Mouse (Mus musculus): Measurements from ENCODE around the gene Hdac7.

The Hdac7 gene

DNA sequence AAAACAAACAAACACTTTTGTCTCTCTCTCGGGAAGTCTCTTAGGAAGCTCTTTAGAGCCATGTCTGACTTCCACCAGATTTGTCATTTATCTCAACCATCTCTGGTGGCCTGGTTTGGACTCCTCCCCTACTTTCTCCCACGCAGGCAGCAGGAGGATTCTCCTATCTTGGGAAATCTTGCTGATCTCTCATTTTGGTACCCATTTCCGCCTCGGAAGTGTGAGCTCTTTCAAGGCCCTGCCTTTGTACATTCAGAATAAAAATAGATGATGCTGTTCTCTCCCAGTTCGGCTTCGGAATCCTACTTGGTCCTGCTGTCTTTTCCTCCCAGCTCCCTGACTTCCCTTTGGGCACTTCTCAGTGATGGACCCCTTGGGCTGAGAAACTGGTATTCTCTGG, 10.2 kb upstream of the Hdac7 start:
- no peak for DNase-seq (ENCODE audit: low read depth, low spot score)

DNA sequence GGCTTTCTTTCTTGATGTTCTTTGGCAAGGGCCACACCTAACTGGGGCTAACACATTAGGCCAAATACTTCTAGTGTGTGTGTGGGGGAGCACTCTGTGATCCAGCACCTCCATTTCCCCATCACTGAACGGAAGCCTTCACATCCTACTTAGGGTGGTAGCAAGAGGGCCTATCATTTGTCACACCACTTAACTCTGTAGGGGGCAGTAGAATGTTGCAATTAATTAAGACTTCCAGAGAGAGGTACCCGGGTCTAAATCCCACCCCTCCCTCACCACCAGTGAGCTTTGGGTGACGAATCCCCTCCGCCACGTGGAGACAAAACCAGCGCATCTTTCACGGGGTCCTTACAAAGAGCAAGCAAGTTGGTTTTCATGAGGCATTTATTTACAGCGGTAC, 9.8 kb upstream of the Hdac7 start:
- no peak for DNase-seq (ENCODE audit: low read depth, low spot score)

DNA sequence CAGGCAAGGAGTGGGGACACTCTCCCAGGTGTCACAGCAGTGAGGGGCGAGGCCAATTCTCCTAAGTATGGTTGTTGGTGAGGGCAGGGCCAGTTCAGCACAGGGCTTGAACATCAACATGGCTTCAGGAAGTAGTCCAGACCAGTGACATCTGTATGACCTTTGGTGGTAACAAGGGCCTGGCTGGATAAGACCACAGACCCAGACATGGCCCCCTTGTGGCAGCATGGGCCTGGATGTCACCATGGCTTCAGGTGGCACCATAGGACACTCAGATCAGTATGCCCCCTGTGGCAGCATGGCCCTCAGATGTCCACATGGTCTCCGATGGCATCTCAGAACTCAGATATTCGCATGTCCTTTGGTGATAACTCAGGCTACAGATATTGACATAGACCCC, 8.0 kb upstream of the Hdac7 start:
- DNase-seq (ENCODE audit: low read depth, low spot score), result no peak

DNA sequence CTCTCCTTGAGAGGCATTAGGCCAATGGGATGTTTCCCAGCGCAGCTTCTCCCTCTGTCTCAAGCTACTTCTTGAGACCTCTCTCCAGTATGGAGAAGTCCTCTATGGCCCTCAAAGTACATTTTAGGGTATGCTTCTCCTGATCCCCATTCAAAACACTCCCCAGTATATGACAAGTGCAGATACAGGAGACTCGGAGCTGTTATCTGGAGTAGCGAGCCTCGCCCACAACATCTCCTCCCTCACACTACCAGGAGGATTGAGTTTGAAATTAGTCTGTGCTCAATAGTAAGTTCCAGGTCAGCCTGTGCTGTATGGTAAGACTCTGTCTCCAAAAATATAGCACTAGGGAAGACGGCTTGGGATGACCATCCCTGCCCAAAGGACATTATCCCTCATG, 6.7 kb upstream of the Hdac7 start:
- no peak for DNase-seq (ENCODE audit: low read depth, low spot score)

DNA sequence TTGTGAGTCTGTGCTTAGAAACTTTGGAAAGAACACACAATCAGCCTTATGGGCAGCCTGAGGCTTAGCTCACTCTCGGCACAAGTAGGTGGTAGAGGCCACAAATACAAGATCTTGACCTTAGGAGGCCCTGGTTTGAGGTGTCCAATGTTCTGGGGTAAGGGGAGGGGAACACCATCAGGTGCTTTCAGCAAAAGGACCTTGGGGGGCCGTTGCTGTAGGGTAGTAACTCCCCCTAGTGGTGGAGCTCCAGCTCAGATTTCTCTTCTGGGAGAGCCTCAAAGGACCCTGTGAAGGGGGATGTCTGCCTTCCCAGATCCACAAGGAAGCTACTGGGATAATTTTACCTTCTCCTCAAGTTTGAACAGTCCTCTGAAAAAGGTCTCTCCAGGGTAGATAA, 6.1 kb upstream of the Hdac7 start:
- peak; percentile 40 for DNase-seq (ENCODE audit: low read depth, low spot score)

DNA sequence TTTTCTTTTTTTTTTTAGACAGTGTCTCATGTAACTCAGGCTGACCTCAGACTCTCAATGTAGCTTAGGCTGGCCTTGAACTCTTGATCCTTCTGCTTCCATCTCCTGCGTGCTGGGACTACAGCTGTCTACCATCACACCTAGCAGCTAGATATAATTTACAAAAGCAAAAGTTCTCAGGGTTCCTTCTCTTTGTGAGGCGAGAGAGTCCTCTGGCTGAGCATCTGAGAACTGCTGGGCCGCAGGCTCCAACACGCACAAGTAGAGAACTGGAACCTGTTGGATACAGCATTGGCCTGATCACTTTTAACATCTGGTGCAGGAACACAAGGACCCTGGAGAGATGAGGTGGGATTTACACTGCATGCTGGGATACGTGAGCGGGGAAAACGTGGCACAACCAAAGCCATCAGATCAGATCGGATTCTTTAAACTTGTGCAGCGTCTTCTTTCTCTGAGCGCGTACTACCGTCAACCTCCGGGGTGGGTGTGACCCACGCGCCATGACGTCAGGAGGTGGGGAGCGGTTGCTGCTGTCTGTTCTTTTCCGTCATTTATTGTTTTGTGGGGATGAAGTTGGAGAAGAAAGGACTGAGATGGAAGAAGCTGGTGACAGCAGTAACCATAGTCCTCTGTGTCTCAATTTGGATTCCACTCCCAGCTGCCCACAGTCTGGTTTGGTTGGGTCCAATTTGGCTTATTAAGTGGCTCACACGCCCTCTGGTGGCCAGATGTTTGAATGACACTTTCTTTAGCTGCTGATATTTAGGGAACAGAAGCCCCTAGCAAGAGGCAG, 5.0 kb upstream of the Hdac7 start:
- DNase-seq (ENCODE audit: low read depth, low spot score), result peak; percentile 64

DNA sequence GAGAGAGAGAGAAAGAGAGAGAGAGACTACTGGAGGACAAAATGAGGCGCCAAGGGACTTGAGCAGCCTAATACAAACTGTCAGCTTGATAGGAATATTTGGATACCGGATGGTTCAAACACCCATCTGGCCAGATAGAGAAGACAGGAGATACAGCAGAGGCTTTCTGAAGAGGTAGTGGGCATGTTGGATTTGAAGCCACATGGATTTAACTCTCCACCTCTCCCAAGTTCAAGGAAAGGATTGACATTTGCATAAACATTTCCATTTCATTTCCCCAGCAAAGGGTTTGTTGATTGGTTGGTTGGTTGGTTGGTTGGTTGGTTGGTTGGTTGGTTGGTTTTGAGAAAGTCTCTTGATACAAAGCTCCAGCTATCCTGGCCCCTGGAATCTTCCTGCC, 3.6 kb upstream of the Hdac7 start:
- DNase-seq (ENCODE audit: low read depth, low spot score), result no peak

DNA sequence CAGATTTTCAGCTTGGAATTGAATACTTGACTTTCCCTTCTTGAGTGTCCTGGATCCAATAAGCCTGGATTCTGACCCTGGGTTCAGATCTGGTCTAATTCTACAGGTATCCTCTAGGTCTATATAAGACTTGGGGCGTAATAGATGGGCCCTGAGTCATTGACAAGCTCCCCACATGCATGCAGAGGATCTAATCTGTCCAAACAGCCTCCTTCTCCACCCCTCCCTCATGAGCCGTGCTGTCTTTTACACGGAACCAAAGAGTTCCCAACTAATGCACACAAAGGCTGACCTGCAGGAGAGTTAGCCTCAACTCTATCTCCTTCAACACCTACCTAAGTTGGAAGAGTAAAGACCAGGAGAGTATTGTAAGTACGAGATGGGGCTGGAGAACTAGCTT, 3.0 kb upstream of the Hdac7 start:
- DNase-seq (ENCODE audit: low read depth, low spot score), result no peak

DNA sequence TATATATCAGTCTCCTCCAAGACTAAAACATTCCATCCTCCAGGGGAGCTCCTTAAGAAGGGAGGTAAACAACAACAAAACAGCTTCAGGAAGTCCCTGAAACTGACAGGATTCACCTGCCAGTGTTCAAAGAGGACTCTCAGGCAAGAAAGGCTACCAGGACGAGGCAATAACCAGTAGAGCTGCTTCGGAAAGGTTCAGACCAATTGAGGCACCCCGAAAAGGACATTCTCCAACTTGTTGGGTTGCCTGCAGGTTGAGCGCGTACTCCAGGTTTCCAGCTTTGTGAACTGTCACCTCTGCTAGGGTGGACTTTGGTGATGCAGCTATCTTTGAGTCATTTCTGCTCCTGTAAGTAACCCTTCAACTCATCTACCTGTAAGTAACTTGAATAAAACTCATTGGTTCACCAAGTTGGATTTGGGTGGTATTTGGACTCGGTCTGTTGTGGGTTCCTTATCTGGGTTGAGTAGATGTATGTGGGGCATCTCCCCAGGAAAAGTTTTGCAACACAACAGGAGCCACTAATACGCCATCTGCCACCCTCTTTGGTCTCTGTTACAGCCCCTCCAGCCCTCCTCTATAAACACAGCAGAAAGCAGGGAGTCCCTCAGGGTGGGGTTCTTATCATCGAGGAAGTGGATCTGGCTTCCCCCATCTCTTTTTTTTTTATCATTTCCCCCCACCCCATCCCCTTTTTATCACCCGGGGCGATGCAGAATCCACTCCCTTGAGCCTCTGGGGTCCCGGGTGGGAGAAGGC, 2.0 kb upstream of the Hdac7 start:
- no peak for DNase-seq (ENCODE audit: low read depth, low spot score)

DNA sequence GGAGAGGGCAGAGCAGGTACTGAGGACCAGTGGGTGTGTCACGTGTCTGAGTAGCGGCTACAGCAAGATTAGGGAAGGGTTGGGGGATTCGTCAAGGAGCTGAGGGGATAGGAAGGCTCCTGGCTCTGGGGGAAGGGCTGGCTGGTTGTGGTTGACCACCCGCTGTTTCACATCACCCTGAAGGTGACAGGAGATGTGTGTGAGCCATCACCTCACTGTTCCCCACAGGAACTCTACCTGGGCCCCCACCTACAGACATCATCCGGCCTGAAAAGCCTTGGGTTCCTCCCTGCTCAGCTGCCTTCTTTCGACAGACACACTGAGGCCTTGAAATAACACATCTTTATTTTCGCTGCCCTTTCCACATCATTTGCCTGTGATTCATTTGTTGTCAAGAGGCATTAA, 1.1 kb downstream of the Hdac7 start:
- no peak for DNase-seq (ENCODE audit: low read depth, low spot score)

DNA sequence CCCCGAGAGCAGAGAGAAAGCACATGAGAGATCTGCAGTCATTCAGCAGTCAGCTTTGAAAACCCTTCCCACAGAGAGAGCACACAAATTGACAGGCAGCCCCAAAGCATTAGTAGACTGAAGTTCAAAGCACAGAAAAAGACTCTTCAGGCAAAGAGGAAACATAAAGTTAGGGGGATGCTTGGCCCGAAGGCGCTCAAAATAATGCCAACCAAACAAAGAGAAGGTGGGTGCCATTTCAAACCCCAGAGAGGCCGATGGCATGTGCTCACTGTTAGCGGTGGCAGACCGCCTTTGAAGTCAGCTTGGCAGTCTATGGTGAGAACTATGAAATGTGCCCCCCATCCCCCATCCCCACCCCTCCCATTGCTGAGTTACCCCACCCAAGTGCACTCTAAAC, 2.2 kb downstream of the Hdac7 start:
- no peak for DNase-seq (ENCODE audit: low read depth, low spot score)

DNA sequence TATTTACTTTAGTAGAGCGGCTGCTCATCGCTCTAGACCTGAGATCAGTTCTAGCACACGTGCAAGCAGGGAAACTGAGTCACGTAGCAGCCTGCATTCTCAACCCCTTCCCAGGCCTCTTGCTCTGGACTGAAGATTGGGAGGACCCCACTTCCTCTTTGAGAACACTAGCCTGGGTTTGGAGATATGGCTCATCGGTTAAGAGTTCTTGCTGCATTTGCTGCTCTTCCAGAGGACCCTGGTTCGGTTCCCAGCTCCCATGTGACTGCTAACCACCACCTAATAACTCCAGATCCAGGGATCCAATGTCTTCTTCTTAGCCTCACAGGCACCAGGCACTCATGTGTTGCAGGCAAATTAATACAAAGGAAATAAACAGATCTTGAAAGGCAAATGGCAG, 2.9 kb downstream of the Hdac7 start:
- DNase-seq (ENCODE audit: low read depth, low spot score), result no peak

DNA sequence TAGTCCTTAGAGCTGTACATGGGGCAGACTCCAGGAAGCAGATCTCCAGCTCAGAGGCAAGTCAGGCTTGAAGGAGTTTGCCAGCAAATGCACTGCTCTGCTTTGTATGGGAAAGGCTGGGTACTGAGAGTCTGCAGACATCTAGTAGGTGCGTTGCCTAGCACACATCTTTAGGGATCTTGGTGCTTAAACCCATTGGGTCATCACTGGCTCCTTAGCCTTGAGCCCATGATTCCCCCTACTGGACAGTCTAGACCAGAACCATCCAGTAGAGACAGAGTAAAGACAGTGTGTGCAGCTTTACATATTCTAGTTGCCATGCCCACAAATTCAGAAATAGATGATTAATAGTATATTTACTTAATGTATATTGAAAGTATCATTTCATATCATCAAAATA, 3.5 kb downstream of the Hdac7 start:
- DNase-seq (ENCODE audit: low read depth, low spot score), result no peak

DNA sequence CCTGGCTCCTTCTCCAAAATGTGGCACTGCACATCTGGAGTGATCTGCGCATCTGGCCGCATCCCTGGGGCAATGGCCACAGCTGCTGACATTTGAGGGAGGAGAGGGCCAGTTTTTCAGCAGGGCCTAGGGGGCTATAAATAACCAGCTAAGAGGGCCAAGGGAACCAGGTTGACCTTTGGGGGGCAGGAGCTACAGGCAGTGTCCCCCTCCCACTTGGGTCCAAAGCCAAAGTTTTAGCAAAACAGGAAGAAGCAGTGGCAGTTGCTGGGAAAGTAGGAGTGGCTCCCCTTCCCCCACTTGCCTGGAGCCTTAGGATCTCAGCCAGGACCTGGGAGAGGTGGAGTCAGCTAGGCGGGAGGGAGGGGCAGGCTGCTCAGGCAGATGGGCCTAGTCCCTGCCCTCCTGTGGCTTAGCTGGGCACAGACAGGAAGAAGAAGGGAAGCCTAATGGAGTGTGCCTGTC, 4.3 kb downstream of the Hdac7 start:
- no peak for DNase-seq (ENCODE audit: low read depth, low spot score)

DNA sequence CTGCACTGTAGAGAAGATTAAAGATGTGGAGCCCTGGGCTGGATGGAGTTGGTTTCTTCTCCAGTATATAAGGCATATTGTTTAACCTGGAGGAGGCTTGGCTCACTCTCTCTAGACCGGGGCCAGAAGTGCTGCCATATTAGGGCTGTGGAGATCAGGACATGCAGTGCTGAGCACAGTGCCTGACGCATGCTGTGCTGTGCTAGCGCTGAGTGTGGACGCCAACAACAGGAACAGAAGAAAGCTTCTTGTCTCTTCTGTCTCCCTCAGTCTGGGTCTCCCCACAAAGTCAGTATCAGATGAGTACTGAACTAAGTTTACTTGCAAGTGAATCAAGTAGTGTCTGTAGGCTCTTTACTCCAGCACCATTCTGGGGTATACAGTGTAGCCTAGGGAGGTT, 4.8 kb downstream of the Hdac7 start:
- no peak for DNase-seq (ENCODE audit: low read depth, low spot score)

DNA sequence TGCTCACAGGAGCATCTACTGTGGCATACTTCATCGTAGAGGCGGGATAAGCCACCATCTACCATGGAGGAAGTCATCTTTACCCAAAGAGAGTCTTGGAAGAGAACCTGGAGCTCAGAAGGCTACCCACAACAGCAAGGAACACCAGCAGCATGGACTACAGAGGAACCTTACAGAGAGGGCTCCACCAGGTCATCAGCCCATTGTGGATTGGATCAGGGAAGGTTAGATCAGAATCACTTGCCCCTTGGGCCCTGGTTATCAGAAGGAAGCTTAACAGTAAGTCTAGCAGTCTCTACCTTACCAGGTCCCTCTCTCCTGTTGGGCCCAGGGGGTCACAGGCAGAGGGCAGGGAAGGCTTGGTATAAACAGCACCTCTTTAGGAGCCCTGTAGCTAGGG, 5.3 kb downstream of the Hdac7 start:
- DNase-seq (ENCODE audit: low read depth, low spot score), result no peak

DNA sequence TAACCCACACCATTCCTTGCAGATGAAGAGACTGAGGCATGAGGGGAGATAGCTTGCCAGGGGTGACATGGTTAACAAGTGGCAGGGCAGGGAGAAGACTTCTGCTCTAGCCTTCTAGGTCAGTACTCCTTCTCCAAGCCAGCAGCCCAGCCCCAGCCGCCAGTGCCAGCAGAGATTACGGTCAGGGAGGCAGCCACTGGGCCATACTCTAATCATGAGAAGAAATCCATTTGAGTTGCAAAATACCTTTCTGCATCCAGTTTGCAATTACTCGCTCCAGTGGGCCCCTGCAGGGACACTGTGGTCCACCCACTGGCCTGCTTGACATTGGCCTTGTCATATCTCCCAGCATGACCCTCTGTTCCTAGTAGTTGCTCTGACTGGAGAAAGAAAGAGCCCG, 5.9 kb downstream of the Hdac7 start:
- no peak for DNase-seq (ENCODE audit: low read depth, low spot score)

DNA sequence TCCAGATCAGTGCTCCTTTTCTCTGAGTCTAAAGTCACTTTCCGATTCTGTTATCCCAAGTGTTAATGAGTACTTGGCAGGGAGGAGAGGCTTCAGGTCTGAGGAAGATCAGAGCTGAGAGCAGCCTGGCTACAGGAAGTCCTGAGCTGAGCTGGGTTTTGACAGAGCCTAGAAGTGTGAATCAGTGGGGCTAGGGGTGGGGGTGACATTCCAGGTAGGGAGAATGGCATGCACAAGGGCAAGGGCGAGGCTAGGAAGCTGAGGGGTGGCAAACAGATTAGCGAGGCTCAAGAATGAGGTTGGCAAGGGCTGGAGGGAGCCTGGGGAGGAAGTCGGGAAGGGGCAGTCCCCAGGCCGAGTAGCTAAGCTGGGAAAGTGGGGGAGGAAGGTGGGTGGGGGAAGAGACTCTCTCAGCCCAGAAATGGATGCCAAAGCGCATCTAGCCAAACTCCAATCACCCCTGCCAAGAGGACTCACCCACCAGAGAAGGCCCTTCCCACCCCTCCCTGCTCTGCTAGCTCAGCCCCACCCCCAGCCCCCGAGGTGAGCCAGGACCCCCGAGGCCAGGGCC, 6.7 kb downstream of the Hdac7 start:
- no peak for DNase-seq (ENCODE audit: low read depth, low spot score)

DNA sequence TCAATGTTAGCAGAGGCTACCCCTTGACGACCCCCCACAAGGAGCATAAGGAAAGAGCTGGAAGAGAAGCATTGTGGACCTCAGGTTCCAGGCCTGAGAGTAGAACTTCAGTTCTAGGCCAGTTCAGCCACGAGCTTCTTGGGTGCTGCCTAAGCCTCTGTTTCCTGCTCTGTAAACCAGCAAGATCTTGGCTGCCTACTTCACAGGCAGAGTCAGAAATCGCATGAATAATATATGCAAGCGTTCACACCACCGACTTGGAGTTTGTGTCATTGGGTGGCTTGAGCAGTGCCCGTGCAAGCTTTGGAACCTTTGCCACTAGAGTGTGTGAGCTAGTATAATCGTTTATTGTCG, 7.4 kb downstream of the Hdac7 start:
- DNase-seq (ENCODE audit: low read depth, low spot score), result no peak

DNA sequence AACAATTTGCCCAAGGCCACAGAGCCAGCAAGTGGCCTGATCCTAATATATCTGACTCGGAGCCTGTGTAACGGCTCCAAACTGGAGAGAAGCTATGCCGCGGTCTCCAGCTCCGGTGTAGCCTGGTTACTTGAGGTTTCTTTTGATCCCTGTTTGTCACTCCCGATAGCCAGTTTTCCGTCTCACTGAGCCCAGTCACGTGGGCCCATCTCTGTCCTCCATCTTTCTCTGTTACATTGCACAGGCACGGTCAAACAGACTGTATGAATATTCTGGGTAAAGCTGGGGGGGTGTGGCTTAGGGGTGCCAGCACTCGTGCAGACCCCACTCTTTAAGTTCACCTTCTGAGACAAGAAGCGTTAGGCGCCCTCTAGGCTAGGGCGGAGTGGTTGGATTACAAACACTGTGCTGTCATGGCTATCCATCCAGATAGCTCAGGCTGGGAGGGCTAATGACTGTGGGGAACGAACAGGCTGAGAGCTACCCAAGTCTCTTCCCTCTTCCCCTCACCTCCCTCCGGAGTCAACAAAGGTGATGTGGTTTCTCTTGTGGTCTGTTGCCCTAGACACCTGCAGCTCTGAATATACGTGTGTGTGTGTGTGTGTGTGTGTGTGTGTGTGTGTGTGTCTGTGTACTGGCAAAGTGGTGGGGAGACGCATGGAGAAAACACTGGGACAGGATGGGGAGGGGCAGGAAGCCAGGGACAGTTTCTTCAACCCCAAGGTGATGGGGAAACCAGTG, 8.0 kb downstream of the Hdac7 start:
- no peak for DNase-seq (ENCODE audit: low read depth, low spot score)

DNA sequence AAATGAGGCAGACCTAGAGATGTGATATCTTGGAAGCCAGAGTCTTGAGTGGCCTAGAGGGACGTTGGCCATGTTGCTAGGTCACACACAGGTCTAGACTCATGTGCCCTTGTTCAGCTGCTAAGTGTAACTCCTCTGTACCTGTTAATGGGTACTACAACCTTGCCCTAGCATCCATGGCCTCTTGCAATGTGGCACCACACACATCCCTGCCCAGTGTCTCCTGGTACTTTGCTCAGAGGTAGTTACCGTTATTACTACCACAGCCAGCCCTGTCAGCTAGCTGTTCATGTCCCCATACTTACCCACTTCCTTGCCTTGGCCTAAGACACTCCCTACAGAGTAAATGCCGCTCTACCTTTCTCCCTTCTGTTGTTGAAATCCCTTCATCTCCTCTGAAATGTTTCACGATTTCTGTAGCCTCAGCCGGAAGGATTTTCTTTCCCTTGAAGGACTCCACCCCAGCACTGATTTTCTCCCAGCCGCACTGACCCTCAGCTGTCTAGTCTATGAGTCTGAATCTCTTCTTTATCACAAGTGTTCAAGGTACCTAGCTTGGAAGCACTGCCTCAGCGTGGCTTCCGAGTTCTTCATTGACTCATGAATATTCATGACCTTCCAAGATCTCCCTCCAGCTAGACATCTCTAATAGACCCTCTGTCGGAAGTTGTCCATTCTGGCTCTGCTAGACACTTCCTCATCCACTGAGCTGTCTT, 11.4 kb downstream of the Hdac7 start:
- DNase-seq (ENCODE audit: low read depth, low spot score), result no peak

Measured in WW6 (cell line).